Mouse (Mus musculus): ENCODE results near the gene Pacsin2. TPM values are rescaled to one million over a fixed set of nuclear protein-coding genes. Genes with fewer than 3 reads are reported as not detected.

Gene Pacsin2
- total and polyA plus RNA-seq, 3 experiments = 48.4 to 85.5 (median 53.7) TPM

DNA sequence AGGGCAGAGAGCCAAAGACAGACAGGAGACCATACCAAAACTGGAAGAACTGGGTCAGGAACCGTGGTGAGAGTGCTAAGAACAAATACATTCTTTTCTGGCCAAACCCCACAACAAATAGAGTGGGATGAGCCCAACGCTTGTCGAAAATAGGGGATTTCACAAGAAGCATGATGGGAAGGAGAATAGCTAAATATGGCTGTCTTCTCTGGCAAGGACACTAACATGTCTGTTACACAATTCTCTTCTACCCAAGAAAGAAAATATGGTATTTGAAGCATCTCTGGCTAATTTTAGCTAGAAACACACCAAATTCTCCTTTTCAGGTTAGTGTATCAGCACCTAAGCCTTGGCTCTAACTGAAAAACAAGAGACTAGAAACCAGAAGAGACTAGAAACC lies 104.3 kb downstream of the Pacsin2 start:
- in situ Hi-C loops (cut with MboI; ENCODE audit: low pct_ligation_motif_present, low pct_unique_long_range_greater_than_20kb, low sequenced_read_pairs) = no loop called here
- Histone ChIP-seq H3K9ac (ENCODE audit: insufficient read depth, low read depth) (no peak overlapping the region), H3K36me3 (replicated peaks in 1 of 2; ENCODE audit: control insufficient read depth in 1 of 2, insufficient read depth in 1 of 2, low read length in 1 of 2) (peaks cover 3 to 7% of the 10 kb centered on the region in 2 experiments), H3K27ac (ENCODE audit: insufficient read depth, low read depth) (no peak overlapping the region), H3K9me3 (replicated peaks; ENCODE audit: low read length) (no peaks in the 10 kb centered on the region), H3K4me2 (ENCODE audit: insufficient read depth, low read depth, poor library complexity, severe bottlenecking) (no peak overlapping the region), H3K27me3 (replicated peaks) (no peaks in the 10 kb centered on the region), H3K4me3 (replicated peaks in 1 of 3; ENCODE audit: low read depth in 2 of 3, low read length in 2 of 3, poor library complexity in 1 of 3) (no peak overlapping the region), H3K4me1 (ENCODE audit: control insufficient read depth in 1 of 2, insufficient read depth in 2 of 2) (peaks cover 0 to 9% of the 10 kb centered on the region in 2 experiments; a peak in 1 of 4 replicates), H3K79me2 (replicated peaks; ENCODE audit: control insufficient read depth, extremely low read depth, insufficient read depth, poor library complexity, severe bottlenecking) (no peaks in the 10 kb centered on the region)
- no peak for DNase-seq (ENCODE audit: extremely low read depth)
- TF ChIP-seq TBP (conservative IDR thresholded peaks at IDR 0.05; ENCODE audit: low read depth, low read length) (no peak), CHD2 (IDR thresholded peaks at IDR 0.05; ENCODE audit: low read length) (no peak), BHLHE40 (IDR thresholded peaks at IDR 0.05; ENCODE audit: low read depth, low read length) (no peak), JUN (IDR thresholded peaks at IDR 0.05; ENCODE audit: insufficient read depth, low read depth, low read length) (no peak), KAT2A (IDR thresholded peaks at IDR 0.05; ENCODE audit: insufficient replicate concordance, low read length) (no peak), SIN3A (IDR thresholded peaks at IDR 0.05; ENCODE audit: low read length) (no peak), ELF1 (IDR thresholded peaks at IDR 0.05; ENCODE audit: low read depth, low read length) (no peak), NELFE (IDR thresholded peaks at IDR 0.05; ENCODE audit: low read depth, low read length) (no peak), TCF12 (IDR thresholded peaks at IDR 0.05; ENCODE audit: low read depth, low read length) (no peak), RCOR1 (conservative IDR thresholded peaks at IDR 0.05; ENCODE audit: low read depth, low read length) (no peak), POLR2A (IDR thresholded peaks at IDR 0.05; ENCODE audit: low read depth, low read length) (no peak), E2F4 (IDR thresholded peaks at IDR 0.05; ENCODE audit: insufficient replicate concordance, low read depth, low read length) (no peak), POLR2AphosphoS2 (IDR thresholded peaks at IDR 0.05; ENCODE audit: low read depth, low read length) (no peak), NRF1 (IDR thresholded peaks at IDR 0.05; ENCODE audit: low read depth, low read length) (no peak), MAX (IDR thresholded peaks at IDR 0.05; ENCODE audit: low read length) (no peak), RAD21 (IDR thresholded peaks at IDR 0.05; ENCODE audit: low read depth, low read length) (no peak), ZNF384 (IDR thresholded peaks at IDR 0.05; ENCODE audit: low read depth, low read length) (no peak), PAX5 (IDR thresholded peaks at IDR 0.05; ENCODE audit: low read length) (no peak), ETS1 (conservative IDR thresholded peaks at IDR 0.05; ENCODE audit: low read depth, low read length) (no peak)
- dilution Hi-C loops (cut with MboI; ENCODE audit: extremely low pct_ligation_motif_present, extremely low pct_unique_long_range_greater_than_20kb, low sequenced_read_pairs) = no loop called here

GRCm38 (mm10) chr15:83358476-83358875 lies 105.9 kb downstream of the Pacsin2 start:
- no peak overlapping the region for H3K27ac ChIP-seq (ENCODE audit: insufficient read depth, low read depth)
- peaks cover 0 to 9% of the 10 kb centered on the region in 2 experiments; a peak in 1 of 4 replicates for H3K4me1 ChIP-seq (ENCODE audit: control insufficient read depth in 1 of 2, insufficient read depth in 2 of 2)
- TF ChIP-seq ELF1 (IDR thresholded peaks at IDR 0.05; ENCODE audit: low read depth, low read length) (no peak), TCF12 (IDR thresholded peaks at IDR 0.05; ENCODE audit: low read depth, low read length) (no peak), TBP (conservative IDR thresholded peaks at IDR 0.05; ENCODE audit: low read depth, low read length) (no peak), JUN (IDR thresholded peaks at IDR 0.05; ENCODE audit: insufficient read depth, low read depth, low read length) (no peak), MAZ (IDR thresholded peaks at IDR 0.05; ENCODE audit: low read depth, low read length) (no peak)
- H3K9me3 ChIP-seq (replicated peaks; ENCODE audit: low read length) = no peaks in the 10 kb centered on the region
- peaks cover 3 to 7% of the 10 kb centered on the region in 2 experiments for H3K36me3 ChIP-seq (replicated peaks in 1 of 2; ENCODE audit: control insufficient read depth in 1 of 2, insufficient read depth in 1 of 2, low read length in 1 of 2)
- DNase-seq (ENCODE audit: extremely low read depth) = no peak
- H3K9ac ChIP-seq (ENCODE audit: insufficient read depth, low read depth) = no peak overlapping the region
- H3K4me3 ChIP-seq (replicated peaks in 1 of 3; ENCODE audit: low read depth in 2 of 3, low read length in 2 of 3, poor library complexity in 1 of 3) = no peak overlapping the region
- H3K4me2 ChIP-seq (ENCODE audit: insufficient read depth, low read depth, poor library complexity, severe bottlenecking) = no peak overlapping the region
- H3K79me2 ChIP-seq (replicated peaks; ENCODE audit: control insufficient read depth, extremely low read depth, insufficient read depth, poor library complexity, severe bottlenecking) = no peaks in the 10 kb centered on the region
- dilution Hi-C loops (cut with MboI; ENCODE audit: extremely low pct_ligation_motif_present, extremely low pct_unique_long_range_greater_than_20kb, low sequenced_read_pairs) (no loop called here), in situ Hi-C loops (cut with MboI; ENCODE audit: low pct_ligation_motif_present, low pct_unique_long_range_greater_than_20kb, low sequenced_read_pairs) (no loop called here)
- no peaks in the 10 kb centered on the region for H3K27me3 ChIP-seq (replicated peaks)

Data from CH12.LX (cell line).